Mouse (Mus musculus) spleen, adult 18-20 months (tissue): ENCODE measurements at regions not wholly inside any gene's neighbourhood (a gene's known extent, or its start where the extent isn't known, plus 50 kb on each side); places are given as distances from the start of the nearest gene placed in this dataset.

Experiments used
- DNase-seq, 2 experiments: peaks; one replicate each; pipeline ENCODE4 v3.0.0; 2022; ENCODE audit warnings: mixed read lengths in 2 of 2

DNA sequence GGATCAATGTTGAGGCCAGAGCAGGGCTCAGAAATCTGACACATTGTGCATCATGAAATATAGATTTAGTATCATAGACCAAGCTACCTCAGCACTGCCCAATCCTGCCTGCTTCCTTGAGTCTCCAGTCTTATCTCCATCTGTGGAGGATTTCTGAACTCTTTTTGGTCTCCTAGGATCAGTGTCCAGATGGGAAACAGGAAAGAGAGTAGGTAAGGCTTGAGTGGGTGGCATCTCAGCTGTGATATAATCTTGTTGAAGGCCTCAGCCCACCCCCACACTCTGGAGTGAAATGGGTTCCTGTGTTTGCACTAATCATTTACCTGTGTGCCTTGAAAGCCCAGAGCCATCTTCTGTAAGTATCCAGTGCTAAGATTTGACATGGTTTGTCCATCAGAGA is 74.3 kb upstream of the Aff3 start:
- no peak for DNase-seq

- DNase-seq: no peak
Observed at GRCm38 (mm10) chr1:38735768-38736167, 71.0 kb upstream of the Aff3 start.

DNA sequence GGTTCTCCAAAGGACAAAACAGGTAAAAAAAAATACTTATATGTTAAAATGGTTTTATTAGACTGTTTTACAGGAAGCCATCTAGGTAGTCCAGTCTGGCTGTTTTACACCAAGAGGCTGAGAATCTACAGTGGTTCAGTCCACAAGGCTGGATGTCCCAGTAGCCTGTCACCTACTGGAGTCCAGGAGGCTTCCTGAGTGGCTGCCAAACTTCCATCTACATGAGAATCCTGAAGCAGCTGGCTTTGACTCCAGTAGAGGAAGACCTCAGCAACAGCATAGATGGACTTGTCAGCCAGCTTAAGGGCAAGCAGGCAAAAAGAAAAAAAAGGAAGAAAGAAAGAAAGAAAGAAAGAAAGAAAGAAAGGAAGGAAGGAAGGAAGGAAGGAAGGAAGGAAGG is 68.4 kb upstream of the Aff3 start:
- DNase-seq: no peak

DNA sequence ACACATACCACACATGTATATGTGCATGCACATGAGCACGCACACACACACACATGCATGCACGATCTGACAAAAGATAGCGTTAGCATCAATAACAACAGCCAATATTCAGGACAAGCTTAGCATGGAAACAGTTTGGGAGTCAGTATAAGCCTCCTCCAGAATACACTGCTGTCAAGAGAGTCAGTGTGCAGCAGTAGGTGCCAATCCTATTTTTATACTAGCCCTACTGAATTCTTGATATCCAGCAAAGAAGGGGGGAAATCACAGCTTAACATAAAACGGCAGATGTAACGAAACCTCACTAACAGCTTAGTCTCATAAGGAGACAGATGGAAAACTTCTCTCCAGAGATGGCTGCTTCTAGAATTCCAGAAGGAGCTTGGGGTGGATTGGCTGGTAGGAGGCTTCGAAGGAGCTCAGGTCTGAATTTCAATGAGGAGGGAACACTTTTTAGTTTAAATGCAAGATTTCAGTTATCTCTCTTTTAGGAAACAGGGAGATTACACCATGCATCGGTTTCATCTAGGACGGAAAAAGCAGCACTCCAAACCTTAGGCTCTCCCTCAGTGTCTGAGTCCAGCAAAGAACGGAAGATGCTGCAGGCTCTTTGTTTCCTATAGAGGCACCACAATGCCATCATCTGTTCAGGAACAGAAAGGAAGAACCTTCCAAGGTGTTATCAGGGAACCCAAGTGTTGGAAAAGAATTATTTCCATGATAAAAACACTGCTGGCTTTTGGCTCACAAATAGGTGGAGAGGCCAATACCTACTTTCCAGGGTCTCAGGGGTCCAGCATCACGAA is 65.4 kb upstream of the Aff3 start:
- DNase-seq: no peak

DNA sequence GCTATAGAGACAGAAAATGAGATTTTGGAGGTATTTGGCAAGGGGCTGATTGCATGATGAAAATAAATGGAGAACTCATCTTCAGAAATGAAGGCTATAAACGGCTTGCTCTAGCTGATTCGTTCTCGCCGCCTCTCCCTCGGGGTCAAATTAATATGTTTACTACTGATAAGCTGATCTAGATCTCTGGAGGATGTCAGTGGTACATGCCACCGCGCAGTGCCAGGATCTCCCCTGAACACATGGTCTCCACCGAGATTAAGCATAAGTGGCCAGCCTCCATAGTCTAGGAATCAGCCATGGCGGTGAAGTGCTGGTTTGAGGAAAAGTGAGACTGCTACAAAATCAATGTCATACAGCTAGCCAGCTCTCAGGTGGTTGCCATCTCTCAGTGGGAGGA is 61.0 kb upstream of the Aff3 start:
- DNase-seq: no peak

- no peak for DNase-seq
Observed at GRCm38 (mm10) chr1:38724631-38725030, 59.9 kb upstream of the Aff3 start.

DNA sequence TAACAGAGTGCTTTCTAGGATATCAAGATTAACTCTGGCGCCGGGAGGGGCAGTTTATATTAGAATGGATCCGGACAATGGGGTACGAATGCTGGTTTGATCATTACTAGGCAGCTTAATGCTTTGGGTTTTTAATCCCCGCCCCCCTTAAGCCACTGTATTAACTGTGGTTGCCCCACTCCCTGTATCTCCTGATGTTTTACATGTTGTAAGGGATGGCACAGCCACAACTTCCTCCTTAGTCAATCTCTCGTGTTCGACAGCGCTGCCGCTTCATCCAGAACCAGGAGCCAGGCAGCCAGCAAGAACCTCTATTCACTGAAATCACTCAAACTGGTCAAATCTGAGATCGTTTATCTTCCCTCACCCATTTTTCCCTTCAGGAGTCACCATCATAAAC is 57.4 kb upstream of the Aff3 start:
- DNase-seq: no peak

GRCm38 (mm10) chr1:38720287-38720686 is 55.5 kb upstream of the Aff3 start:
- peak in 1 of 2 experiments; percentile 29 for DNase-seq

- DNase-seq: no peak
Observed at GRCm38 (mm10) chr1:38715621-38716020, 50.9 kb upstream of the Aff3 start.
